Mouse (Mus musculus) embryonic fibroblast, embryonic 13.5 days (primary cell): Measurements from ENCODE around the gene Pknox2.

ENCODE experiments used
- CTCF ChIP-seq: IDR thresholded peaks from 2 replicates; pipeline ENCODE4 v1.5.1; 2011; ENCODE audit warnings: mild to moderate bottlenecking, control low read depth, low read length, moderate library complexity, borderline replicate concordance; ENCODE audit not compliant: insufficient read depth
- POLR2A ChIP-seq: IDR thresholded peaks from 2 replicates; pipeline ENCODE4 v1.6.1; 2011; ENCODE audit warnings: low read depth, mild to moderate bottlenecking, control low read depth, low read length, moderate library complexity

- TF ChIP-seq POLR2A: no peak
- TF ChIP-seq CTCF: no peak
Measured at GRCm38 (mm10) chr9:37053041-37053440, 94.2 kb downstream of the Pknox2 start.
